Mouse (Mus musculus) retina, adult 2 months (tissue): ENCODE data around the gene Hist3h2ba.

Source experiments
- DNase-seq: peaks from one replicate; pipeline ENCODE4 v3.0.0-alpha.2; 2012; ENCODE audit warnings: low read depth, low spot score

Hist3h2ba gene

GRCm38 (mm10) chr11:58964216-58964615 lies 15.5 kb downstream of the Hist3h2ba start:
- no peak for DNase-seq

GRCm38 (mm10) chr11:58965001-58965760 lies 16.5 kb downstream of the Hist3h2ba start:
- no peak for DNase-seq

GRCm38 (mm10) chr11:58967346-58967745 lies 18.6 kb downstream of the Hist3h2ba start:
- DNase-seq, result no peak

- no peak for DNase-seq
Observed at GRCm38 (mm10) chr11:58968551-58968950, 19.8 kb downstream of the Hist3h2ba start.

GRCm38 (mm10) chr11:58969027-58969426 lies 20.3 kb downstream of the Hist3h2ba start:
- no peak for DNase-seq

GRCm38 (mm10) chr11:58969659-58970058 lies 20.9 kb downstream of the Hist3h2ba start:
- no peak for DNase-seq

- no peak for DNase-seq
Observed at GRCm38 (mm10) chr11:58970831-58971530, 22.3 kb downstream of the Hist3h2ba start.

- no peak for DNase-seq
Observed at GRCm38 (mm10) chr11:58971796-58972195, 23.1 kb downstream of the Hist3h2ba start.

GRCm38 (mm10) chr11:58974414-58974813 lies 25.7 kb downstream of the Hist3h2ba start:
- no peak for DNase-seq

GRCm38 (mm10) chr11:58977150-58977549 lies 28.4 kb downstream of the Hist3h2ba start:
- DNase-seq, result no peak

GRCm38 (mm10) chr11:58977607-58978026 lies 28.9 kb downstream of the Hist3h2ba start:
- DNase-seq, result no peak

- peak; percentile 51 for DNase-seq
Observed at GRCm38 (mm10) chr11:58978027-58978705, 29.4 kb downstream of the Hist3h2ba start, which contains the start of gene Trim11. Gene Trim11, plus strand, starts transcription at chr11:58978093.

GRCm38 (mm10) chr11:58978706-58979030 lies 29.9 kb downstream of the Hist3h2ba start:
- no peak for DNase-seq

GRCm38 (mm10) chr11:58979183-58979582 lies 30.5 kb downstream of the Hist3h2ba start:
- no peak for DNase-seq

- DNase-seq, result no peak
Observed at GRCm38 (mm10) chr11:58979661-58980060, 30.9 kb downstream of the Hist3h2ba start.

- DNase-seq, result no peak
Observed at GRCm38 (mm10) chr11:58980381-58980990, 31.8 kb downstream of the Hist3h2ba start.

- DNase-seq, result no peak
Observed at GRCm38 (mm10) chr11:58981541-58982447, 33.1 kb downstream of the Hist3h2ba start.

GRCm38 (mm10) chr11:58982471-58983097 lies 33.9 kb downstream of the Hist3h2ba start:
- DNase-seq, result no peak

- DNase-seq, result no peak
Observed at GRCm38 (mm10) chr11:58983691-58984341, 35.1 kb downstream of the Hist3h2ba start.

- no peak for DNase-seq
Observed at GRCm38 (mm10) chr11:58984657-58985056, 35.9 kb downstream of the Hist3h2ba start.
